Mouse (Mus musculus): ENCODE measurements around the gene Arhgap8.

GRCm38 (mm10) chr15:84724199-84724598 lies 4.3 kb downstream of the Arhgap8 start:
- no peak for TF ChIP-seq HCFC1 (IDR thresholded peaks at IDR 0.05; ENCODE audit: low read depth, low read length)
- no peak for TF ChIP-seq CTCF (conservative IDR thresholded peaks at IDR 0.05 in 1 of 2, IDR thresholded peaks at IDR 0.05 in 1 of 2; ENCODE audit: low read depth in 2 of 2, low read length in 2 of 2)
- no peak for TF ChIP-seq PAX5 (IDR thresholded peaks at IDR 0.05; ENCODE audit: low read length)
- no peak for TF ChIP-seq POLR2A (IDR thresholded peaks at IDR 0.05; ENCODE audit: low read depth, low read length)
- TF ChIP-seq E2F4 (IDR thresholded peaks at IDR 0.05; ENCODE audit: insufficient replicate concordance, low read depth, low read length): no peak
- TF ChIP-seq TCF12 (IDR thresholded peaks at IDR 0.05; ENCODE audit: low read depth, low read length): no peak
- no peak for TF ChIP-seq MYC (IDR thresholded peaks at IDR 0.05; ENCODE audit: low read depth, low read length)
- TF ChIP-seq ZNF384 (IDR thresholded peaks at IDR 0.05; ENCODE audit: low read depth, low read length): no peak
- no peak for TF ChIP-seq MXI1 (IDR thresholded peaks at IDR 0.05; ENCODE audit: low read depth, low read length)
- no peak for TF ChIP-seq POLR2AphosphoS2 (IDR thresholded peaks at IDR 0.05; ENCODE audit: low read depth, low read length)
- TF ChIP-seq ZC3H11A (IDR thresholded peaks at IDR 0.05; ENCODE audit: low read depth, low read length): no peak
- TF ChIP-seq EP300 (IDR thresholded peaks at IDR 0.05; ENCODE audit: low read length): no peak
- TF ChIP-seq ZKSCAN1 (IDR thresholded peaks at IDR 0.05; ENCODE audit: borderline replicate concordance, low read depth, low read length): no peak
